29 mouse cellular contexts compared by ENCODE assay signal in genomic region chr5:91991191-91991937, GRCm38 (mm10). TPM values are rescaled to one million over a fixed set of nuclear protein-coding genes. Genes with fewer than 3 reads are reported as not detected.
"Had no signal": no experiment of that assay in that cellular context is flagged by ENCODE, and none has a peak within 500 bp of the region (broad histone marks: within the 10 kb centered on the region; RNA-seq: fewer than 3 reads in every experiment).

No protein-coding gene starts in this region.

- H3K9me3 ChIP-seq: liver, embryonic 13.5 days; midbrain, embryonic 12.5 days; midbrain, embryonic 15.5 days; neural tube, embryonic 12.5 days; neural tube, embryonic 15.5 days had no signal

- ATAC-seq: midbrain, embryonic 15.5 days had no signal

- DNase-seq: kidney, adult 18-20 months; kidney, adult 9 months; kidney, postnatal 14 days; kidney, postnatal 4 days; liver, embryonic 13.5 days; lung, adult 2 months; lung, postnatal 14 days; lung, postnatal 4 days; retina, postnatal 1 day; right cerebral cortex, postnatal 25 days; thymus, adult 2 months; thymus, postnatal 14 days; thymus, postnatal 4 days had no signal

- H3K27ac ChIP-seq: liver, embryonic 13.5 days; midbrain, embryonic 12.5 days; midbrain, embryonic 15.5 days; neural tube, embryonic 12.5 days; neural tube, embryonic 15.5 days; stomach, postnatal 0 days had no signal

- H3K4me1 ChIP-seq: liver, embryonic 13.5 days; midbrain, embryonic 12.5 days; midbrain, embryonic 15.5 days; neural tube, embryonic 12.5 days; neural tube, embryonic 15.5 days had no signal

- H3K4me3 ChIP-seq: liver, embryonic 13.5 days; midbrain, embryonic 12.5 days; midbrain, embryonic 15.5 days; neural tube, embryonic 12.5 days; neural tube, embryonic 15.5 days had no signal

- H3K36me3 ChIP-seq: liver, embryonic 13.5 days; midbrain, embryonic 12.5 days; midbrain, embryonic 15.5 days; neural tube, embryonic 12.5 days; neural tube, embryonic 15.5 days had no signal

- H3K9ac ChIP-seq: liver, embryonic 13.5 days; midbrain, embryonic 12.5 days; midbrain, embryonic 15.5 days; neural tube, embryonic 12.5 days; neural tube, embryonic 15.5 days had no signal

- H3K27me3 ChIP-seq: liver, embryonic 13.5 days; midbrain, embryonic 12.5 days; midbrain, embryonic 15.5 days; neural tube, embryonic 12.5 days; neural tube, embryonic 15.5 days had no signal

RNA-seq across cellular contexts. Expression of gene Odaph, which starts 4.1 kb away (rescaled TPM):
- total RNA-seq: layer of hippocampus, adult 18-20 months; layer of hippocampus, postnatal 14 days; left cerebral cortex, postnatal 25 days; liver, adult 2 months; megakaryocyte, adult 5-6 weeks had no signal
- polyA plus RNA-seq: kidney, embryonic 16.5 days; limb, embryonic 11.5 days; limb, embryonic 14.5 days; liver, adult 2 months; liver, embryonic 13.5 days; liver, embryonic 16.5 days; lung, adult 2 months; lung, embryonic 16.5 days; midbrain, embryonic 12.5 days; midbrain, embryonic 15.5 days; neural tube, embryonic 12.5 days; stomach, embryonic 14.5 days; thymus, adult 2 months had no signal
